Mouse (Mus musculus) lung, postnatal 10 days (tissue): ENCODE results near the gene Cep57.
"Not testable (repeated sequence)": the region's sequence is repeated elsewhere in the genome, so short reads cannot be mapped to it uniquely, and the experiment has no call there.

ENCODE experiments used
- DNase-seq: peaks from one replicate; pipeline ENCODE4 v3.0.0; 2021

Gene Cep57

DNA sequence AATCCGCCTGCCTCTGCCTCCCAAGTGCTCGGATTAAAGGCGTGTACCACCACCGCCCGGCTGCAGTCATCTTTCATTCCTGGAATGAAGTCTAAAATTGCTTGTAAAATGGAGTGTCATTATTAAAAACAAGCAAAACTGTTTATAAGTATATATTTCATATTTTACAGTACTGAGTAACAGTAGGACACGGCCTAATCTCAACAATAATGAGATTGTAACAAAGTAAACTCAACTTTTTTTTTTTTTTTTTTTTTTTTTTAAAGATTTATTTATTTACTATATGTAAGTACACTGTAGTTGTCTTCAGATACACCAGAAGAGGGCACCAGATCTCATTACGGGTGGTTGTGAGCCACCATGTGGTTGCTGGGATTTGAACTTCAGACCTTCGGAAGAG is 36.0 kb downstream of the Cep57 start:
- DNase-seq, result not testable (repeated sequence)

DNA sequence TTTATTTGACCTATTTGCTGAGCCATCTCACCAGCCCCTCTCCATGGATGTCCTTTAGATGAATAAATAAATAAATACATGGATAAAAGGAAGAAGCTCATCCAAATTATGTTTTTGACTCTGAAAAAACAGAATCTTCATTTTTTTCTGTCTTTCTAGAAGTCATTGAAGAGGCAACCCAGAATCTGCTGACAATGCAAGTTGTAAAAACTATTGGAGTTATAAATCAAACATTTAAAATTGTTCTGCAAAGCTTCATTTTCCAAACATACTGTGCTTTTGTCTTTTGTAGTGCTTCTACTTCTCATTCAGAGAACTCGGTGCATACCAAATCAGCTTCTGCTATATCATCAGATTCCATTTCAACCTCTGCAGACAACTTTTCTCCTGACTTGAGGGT is 44.9 kb downstream of the Cep57 start:
- no peak for DNase-seq

DNA sequence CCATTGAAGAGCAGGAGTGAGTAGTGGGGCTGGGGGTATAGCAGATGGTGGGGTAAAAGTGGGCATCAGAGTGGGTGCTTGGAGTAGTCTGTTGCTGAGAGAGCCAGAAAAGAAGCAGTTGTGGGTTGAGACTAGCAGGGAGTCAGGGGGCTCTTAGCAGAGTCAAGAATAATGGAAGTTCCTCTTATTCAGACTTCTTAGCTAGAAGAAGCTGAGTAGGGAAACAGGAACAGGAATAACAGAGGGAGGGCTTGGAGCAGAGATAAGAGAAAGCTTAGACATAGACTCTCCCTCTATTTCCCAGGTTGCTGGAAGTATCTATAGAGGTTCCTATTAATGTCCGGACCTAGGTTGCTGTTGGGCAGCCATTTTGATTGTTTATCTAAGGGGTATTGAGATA is 52.2 kb downstream of the Cep57 start:
- DNase-seq, result no peak

DNA sequence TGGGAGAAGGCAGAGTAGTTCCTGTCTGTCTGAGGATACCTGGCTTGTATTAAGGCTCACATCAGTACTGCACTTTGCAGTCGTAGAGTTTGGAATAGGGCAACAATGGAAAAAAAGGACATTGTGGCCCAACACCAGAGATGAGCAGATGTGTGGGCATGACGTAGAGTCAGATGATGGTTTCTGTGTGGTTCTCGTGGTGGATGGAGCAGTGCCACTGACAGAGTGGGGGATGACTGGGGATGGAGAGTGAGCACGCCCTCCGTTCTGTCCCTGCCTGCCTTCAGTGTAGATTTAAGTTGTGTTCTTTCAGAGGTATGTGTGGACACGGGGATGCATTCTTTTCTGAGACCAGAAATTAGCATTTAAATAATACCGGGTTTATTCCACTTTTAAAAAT is 60.3 kb downstream of the Cep57 start:
- DNase-seq, result no peak

DNA sequence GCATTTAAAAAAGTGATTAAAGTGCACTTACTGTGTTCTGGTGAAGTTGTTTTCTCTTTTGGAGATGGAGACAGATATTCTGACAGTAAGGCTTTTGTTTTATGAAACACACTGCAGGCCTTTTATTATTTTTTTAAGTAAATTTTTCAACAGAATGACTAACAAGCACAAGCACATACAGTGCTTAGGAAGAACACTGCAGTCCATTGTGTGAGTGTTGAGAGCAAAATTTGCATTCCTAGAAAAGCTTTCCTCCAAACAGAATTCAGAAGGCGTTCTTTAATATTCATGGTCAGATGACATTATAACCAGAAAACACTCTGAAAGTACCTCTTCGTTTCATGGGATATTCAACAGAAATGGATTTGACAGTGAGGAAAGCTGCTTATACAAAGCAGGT is 61.3 kb downstream of the Cep57 start:
- no peak for DNase-seq

DNA sequence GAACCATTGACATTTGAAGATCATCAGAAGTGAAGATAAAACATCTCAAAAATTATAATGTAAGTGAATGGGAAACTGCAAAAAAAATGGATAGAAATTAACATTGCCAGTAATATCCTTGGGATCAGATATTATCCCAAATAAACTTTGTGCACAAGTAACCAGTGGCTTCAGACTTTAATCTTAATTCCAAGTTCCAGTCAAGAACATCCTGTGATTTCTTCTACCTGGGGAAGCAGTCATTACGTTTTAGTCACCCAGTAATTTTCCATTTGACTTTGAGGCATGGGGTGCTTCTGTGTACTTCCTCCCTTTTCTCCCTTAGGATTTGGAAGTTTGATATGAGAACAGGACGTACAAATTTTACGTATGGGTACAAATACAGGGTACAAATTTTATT is 66.5 kb downstream of the Cep57 start:
- DNase-seq, result no peak
